Mouse (Mus musculus): ENCODE measurements around the gene Gucd1. TPM values are rescaled to one million over a fixed set of nuclear protein-coding genes. Genes with fewer than 3 reads are reported as not detected.

Gene Gucd1
- total and polyA plus RNA-seq, 2 experiments from 2014 or later, result 12.6 to 41.2 TPM

DNA sequence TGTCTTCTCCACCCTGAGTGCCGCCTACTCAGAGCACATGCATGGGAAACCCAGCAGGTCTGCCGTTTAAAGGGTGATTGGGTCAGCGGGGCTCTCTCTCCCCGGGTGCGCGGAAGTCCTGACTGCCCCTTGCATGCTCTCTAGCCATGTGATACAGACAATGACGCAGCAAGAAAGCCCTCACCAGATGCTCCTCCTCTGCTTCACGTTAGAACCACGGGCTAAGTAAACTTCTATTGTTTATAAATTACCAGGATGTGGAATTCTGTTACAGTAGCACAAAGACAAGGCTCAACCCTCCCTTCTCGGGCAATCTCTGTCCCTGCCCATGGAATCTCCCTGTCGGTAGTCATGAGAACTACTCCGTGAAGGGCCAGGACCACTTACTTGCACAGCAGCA lies 33.4 kb upstream of the Gucd1 start:
- Histone ChIP-seq H3K4me1 (ENCODE audit: insufficient read depth, low read length) (no peaks in the 10 kb centered on the region), H3K27ac (ENCODE audit: low read depth, low read length) (no peak overlapping the region), H3K36me3 (ENCODE audit: insufficient read depth, low read length) (peaks cover 29% of the 10 kb centered on the region), H3K9ac (replicated peaks; ENCODE audit: low read length, poor library complexity, severe bottlenecking) (no peak overlapping the region), H3K4me2 (ENCODE audit: low read depth, low read length, poor library complexity, severe bottlenecking) (no peak overlapping the region), H3K27me3 (ENCODE audit: insufficient read depth, low read length) (no peaks in the 10 kb centered on the region), H3K9me3 (ENCODE audit: low read length) (no peaks in the 10 kb centered on the region), H3K4me3 (ENCODE audit: low read depth, low read length) (no peak overlapping the region)
- 57% methylated on average over 12 of the region's 12 CpGs for WGBS
- no peak for ATAC-seq (ENCODE audit: low FRiP score)
- no peak for TF ChIP-seq CTCF (IDR thresholded peaks at IDR 0.05)
- no peak for DNase-seq (ENCODE audit: low spot score)

DNA sequence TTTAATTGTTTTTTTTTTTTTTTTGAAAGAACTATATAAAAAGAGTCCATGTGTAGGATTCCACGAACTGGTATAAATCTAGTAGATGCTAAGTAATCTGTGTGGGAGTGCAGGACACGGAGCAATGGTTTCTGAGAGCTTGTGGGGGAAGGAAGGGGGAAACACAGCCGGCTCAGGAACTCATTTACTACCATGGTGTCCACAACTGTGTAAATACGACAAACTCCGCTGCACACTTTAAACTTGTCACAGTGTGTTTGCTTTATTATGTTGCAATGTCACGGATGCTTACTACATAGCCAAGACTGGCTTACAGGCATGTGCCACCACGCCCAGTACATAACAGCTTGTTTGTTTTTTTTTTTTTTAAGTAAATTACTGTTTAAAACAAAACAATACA lies 32.1 kb upstream of the Gucd1 start:
- no peak overlapping the region for H3K4me3 ChIP-seq (ENCODE audit: low read depth, low read length)
- TF ChIP-seq CTCF (IDR thresholded peaks at IDR 0.05), result no peak
- H3K27me3 ChIP-seq (ENCODE audit: insufficient read depth, low read length), result no peaks in the 10 kb centered on the region
- DNase-seq (ENCODE audit: low spot score) (no peak), ATAC-seq (ENCODE audit: low FRiP score) (no peak)
- H3K36me3 ChIP-seq (ENCODE audit: insufficient read depth, low read length), result peaks cover 16% of the 10 kb centered on the region
- no peaks in the 10 kb centered on the region for H3K9me3 ChIP-seq (ENCODE audit: low read length)
- no peaks in the 10 kb centered on the region for H3K4me1 ChIP-seq (ENCODE audit: insufficient read depth, low read length)
- no peak overlapping the region for H3K9ac ChIP-seq (replicated peaks; ENCODE audit: low read length, poor library complexity, severe bottlenecking)
- H3K4me2 ChIP-seq (ENCODE audit: low read depth, low read length, poor library complexity, severe bottlenecking), result no peak overlapping the region
- WGBS, result 72% methylated on average over 7 of the region's 7 CpGs
- no peak overlapping the region for H3K27ac ChIP-seq (ENCODE audit: low read depth, low read length)

DNA sequence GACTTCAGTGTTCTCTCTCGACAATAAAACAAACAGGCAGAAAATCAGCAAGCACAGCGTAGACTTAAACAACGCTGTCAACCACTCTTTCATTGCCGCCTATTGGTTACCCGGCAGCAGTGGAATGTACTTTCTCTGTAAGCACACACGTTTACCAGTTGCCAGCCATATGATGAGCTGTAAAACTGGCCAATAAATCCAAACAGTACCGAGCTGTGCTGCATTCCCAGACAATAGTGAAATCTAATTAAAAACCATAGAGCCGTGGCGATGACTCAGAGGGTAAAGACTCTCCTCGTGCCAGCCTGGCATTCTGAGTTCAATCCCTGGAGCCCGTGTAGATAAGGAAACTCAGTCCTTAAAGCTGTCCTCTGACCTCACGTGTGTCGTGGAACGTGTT lies 30.7 kb upstream of the Gucd1 start:
- no peak overlapping the region for H3K9ac ChIP-seq (replicated peaks; ENCODE audit: low read length, poor library complexity, severe bottlenecking)
- H3K9me3 ChIP-seq (ENCODE audit: low read length), result no peaks in the 10 kb centered on the region
- no peak for ATAC-seq (ENCODE audit: low FRiP score)
- H3K4me1 ChIP-seq (ENCODE audit: insufficient read depth, low read length), result no peaks in the 10 kb centered on the region
- peaks cover 9% of the 10 kb centered on the region for H3K36me3 ChIP-seq (ENCODE audit: insufficient read depth, low read length)
- no peak overlapping the region for H3K27ac ChIP-seq (ENCODE audit: low read depth, low read length)
- H3K27me3 ChIP-seq (ENCODE audit: insufficient read depth, low read length), result no peaks in the 10 kb centered on the region
- DNase-seq (ENCODE audit: low spot score), result peak; percentile 25
- 57% methylated on average over 14 of the region's 14 CpGs for WGBS
- no peak overlapping the region for H3K4me2 ChIP-seq (ENCODE audit: low read depth, low read length, poor library complexity, severe bottlenecking)
- no peak for TF ChIP-seq CTCF (IDR thresholded peaks at IDR 0.05)
- H3K4me3 ChIP-seq (ENCODE audit: low read depth, low read length), result no peak overlapping the region

DNA sequence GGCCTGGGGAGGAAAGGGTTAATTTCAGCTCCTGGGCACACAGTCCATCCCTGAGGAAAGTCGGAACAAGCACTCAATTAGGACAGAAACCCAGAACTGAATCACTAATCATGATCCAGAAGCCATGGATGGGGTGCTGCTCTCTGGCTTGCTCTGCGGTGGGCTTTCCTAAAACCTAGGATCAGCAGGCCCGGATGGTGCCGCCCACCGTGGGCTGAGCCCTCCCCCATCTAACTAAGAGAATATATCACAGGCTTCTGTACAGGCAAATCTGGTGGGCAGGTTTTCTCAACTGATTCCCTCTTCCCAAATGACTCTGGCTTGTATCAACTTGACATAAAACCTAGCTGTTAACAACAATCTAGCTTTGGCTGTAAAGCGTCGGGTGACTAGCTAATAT lies 30.1 kb upstream of the Gucd1 start:
- Histone ChIP-seq H3K36me3 (ENCODE audit: insufficient read depth, low read length) (peaks cover 3% of the 10 kb centered on the region), H3K4me2 (ENCODE audit: low read depth, low read length, poor library complexity, severe bottlenecking) (no peak overlapping the region), H3K27me3 (ENCODE audit: insufficient read depth, low read length) (no peaks in the 10 kb centered on the region), H3K27ac (ENCODE audit: low read depth, low read length) (no peak overlapping the region), H3K9ac (replicated peaks; ENCODE audit: low read length, poor library complexity, severe bottlenecking) (no peak overlapping the region), H3K4me3 (ENCODE audit: low read depth, low read length) (no peak overlapping the region), H3K4me1 (ENCODE audit: insufficient read depth, low read length) (no peaks in the 10 kb centered on the region), H3K9me3 (ENCODE audit: low read length) (no peaks in the 10 kb centered on the region)
- DNase-seq (ENCODE audit: low spot score), result no peak
- WGBS, result 71% methylated on average over 7 of the region's 7 CpGs
- ATAC-seq (ENCODE audit: low FRiP score), result no peak
- TF ChIP-seq CTCF (IDR thresholded peaks at IDR 0.05), result no peak

DNA sequence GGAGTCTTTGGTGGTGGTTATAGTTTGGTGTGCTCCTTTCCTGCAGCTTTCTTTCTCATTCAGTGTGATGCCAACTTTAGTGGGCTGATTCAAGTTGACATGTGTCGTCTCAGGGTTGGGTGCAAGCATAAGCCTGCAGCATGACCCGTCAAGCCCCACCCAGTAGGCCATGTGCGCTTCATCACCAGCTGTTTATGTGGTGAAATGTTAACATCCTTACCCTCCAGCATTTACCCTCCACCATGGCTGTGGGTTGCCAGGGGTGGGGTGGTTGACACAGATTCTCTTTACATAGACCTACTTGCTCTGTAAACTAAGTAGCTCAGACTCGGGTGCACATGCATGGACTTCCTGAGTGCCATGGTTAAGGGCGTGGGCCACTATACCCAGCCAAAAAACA lies 18.4 kb upstream of the Gucd1 start:
- Histone ChIP-seq H3K4me1 (ENCODE audit: insufficient read depth, low read length) (no peaks in the 10 kb centered on the region), H3K4me2 (ENCODE audit: low read depth, low read length, poor library complexity, severe bottlenecking) (no peak overlapping the region), H3K27me3 (ENCODE audit: insufficient read depth, low read length) (no peaks in the 10 kb centered on the region), H3K27ac (ENCODE audit: low read depth, low read length) (no peak overlapping the region), H3K9me3 (ENCODE audit: low read length) (no peaks in the 10 kb centered on the region), H3K36me3 (ENCODE audit: insufficient read depth, low read length) (peaks cover 30% of the 10 kb centered on the region), H3K9ac (replicated peaks; ENCODE audit: low read length, poor library complexity, severe bottlenecking) (no peak overlapping the region), H3K4me3 (ENCODE audit: low read depth, low read length) (no peak overlapping the region)
- no peak for ATAC-seq (ENCODE audit: low FRiP score)
- TF ChIP-seq CTCF (IDR thresholded peaks at IDR 0.05), result no peak
- DNase-seq (ENCODE audit: low spot score), result no peak
- 93% methylated on average over 5 of the region's 5 CpGs for WGBS

DNA sequence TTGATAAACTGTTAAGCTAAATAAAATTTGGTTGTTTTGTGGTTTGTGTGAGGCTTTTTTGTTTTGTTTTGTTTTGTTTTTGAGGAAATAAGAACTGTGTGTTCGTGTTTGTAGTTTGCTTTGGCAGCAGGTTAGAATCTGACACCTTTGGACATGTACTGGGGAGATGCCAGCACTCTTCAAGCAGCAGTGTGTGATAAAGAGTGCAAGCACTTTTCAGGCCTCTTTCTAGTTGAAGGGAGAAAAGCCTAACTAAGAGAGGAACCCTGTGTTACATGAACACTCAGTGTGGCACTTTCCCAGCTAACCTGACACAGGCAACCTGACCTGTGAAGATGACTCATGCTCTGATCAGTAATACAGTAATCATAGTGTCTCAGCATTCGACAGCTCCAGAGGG lies 17.7 kb upstream of the Gucd1 start:
- no peak for ATAC-seq (ENCODE audit: low FRiP score)
- no peak for DNase-seq (ENCODE audit: low spot score)
- 91% methylated on average over 2 of the region's 2 CpGs for WGBS
- Histone ChIP-seq H3K36me3 (ENCODE audit: insufficient read depth, low read length) (peaks cover 34% of the 10 kb centered on the region), H3K9ac (replicated peaks; ENCODE audit: low read length, poor library complexity, severe bottlenecking) (no peak overlapping the region), H3K27me3 (ENCODE audit: insufficient read depth, low read length) (no peaks in the 10 kb centered on the region), H3K4me3 (ENCODE audit: low read depth, low read length) (no peak overlapping the region), H3K4me1 (ENCODE audit: insufficient read depth, low read length) (no peaks in the 10 kb centered on the region), H3K27ac (ENCODE audit: low read depth, low read length) (no peak overlapping the region), H3K9me3 (ENCODE audit: low read length) (no peaks in the 10 kb centered on the region), H3K4me2 (ENCODE audit: low read depth, low read length, poor library complexity, severe bottlenecking) (no peak overlapping the region)
- TF ChIP-seq CTCF (IDR thresholded peaks at IDR 0.05), result no peak
